Mouse (Mus musculus): ENCODE measurements around the gene Cd40lg. TPM values are rescaled to one million over a fixed set of nuclear protein-coding genes. Genes with fewer than 3 reads are reported as not detected.

Cd40lg gene
- not detected in 2 replicates for total RNA-seq (2021)
- long read RNA-seq, result 0 reads

DNA sequence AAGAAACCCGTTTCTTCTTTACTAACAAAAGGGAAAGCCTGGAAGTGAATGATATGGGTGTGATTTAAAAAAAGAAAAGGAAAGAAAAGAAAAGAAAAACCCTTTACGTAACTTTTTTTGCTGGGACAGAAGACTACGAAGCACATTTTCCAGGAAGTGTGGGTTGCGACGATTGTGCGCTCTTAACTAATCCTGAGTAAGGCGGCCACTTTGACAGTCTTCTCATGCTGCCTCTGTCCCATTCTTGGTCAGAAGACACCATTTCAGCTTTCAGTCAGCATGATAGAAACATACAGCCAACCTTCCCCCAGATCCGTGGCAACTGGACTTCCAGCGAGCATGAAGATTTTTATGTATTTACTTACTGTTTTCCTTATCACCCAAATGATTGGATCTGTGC is at the start of gene Cd40lg:
Gene Cd40lg, plus strand, starts transcription at position 268 of the 400 bp plus-strand sequence.
- DNase-seq, result no peak

DNA sequence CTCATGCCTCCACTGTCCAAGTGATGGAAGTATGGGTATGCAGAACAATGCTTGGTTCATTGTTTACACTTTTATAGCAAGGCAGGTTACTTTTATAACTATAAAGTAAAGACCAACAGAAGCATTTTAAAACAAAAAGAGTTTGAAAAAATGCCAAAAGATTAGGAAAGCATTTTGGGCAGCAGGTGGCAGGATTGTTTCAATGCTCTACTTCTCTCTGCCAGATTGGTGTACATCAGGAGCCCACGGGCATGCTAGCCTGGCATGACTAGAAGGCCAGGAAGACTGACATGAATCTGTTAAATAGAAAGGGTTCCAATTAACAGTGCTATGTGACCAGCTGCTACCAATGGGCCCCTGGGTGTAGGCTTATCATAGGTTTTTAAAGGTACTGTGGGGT is 45.4 kb upstream of the Cd40lg start:
- no peak for DNase-seq

DNA sequence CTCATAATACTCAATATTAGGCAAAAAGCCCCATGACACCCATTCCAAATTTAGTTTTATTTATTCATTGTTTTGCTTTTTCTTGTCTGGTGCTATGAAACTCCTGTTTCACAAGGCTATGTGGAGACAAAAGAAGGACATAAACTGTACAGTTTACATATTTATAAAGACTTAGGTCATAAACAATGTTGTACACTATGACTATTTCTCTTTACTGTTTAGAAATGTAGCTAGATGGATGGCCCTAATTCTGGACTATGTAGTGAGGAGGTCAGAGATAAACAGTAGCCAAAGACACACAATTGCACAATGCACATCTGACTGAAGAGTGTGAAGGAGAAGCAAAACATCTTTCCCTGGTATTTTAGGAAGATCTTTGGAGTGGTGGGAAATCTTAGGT is 40.7 kb upstream of the Cd40lg start:
- no peak for DNase-seq

DNA sequence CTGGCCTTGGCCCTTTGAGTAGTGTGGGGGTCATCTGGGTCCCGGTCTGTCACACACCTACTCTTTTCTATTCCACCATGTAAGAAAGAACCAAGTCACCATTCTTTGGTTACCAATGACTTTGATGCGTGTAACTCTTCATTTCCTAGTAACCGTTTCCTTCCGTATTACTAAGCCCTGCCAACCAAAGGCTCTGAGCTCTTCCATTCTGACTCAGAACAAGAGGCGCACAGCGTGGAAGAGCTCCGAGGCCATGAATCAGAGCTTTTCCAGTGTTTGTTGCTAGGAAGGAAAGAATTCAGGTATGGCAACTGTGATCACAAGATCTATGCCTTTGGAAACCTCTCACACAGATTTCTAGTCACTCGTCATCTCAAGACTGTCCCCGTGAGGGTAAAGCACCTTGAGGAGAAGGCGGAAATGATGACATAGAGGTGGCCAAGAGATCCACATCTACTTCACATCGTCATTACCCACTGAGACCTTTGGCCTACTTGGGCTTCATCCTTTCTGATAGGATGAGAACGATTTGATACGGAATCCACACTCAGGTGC is 34.6 kb upstream of the Cd40lg start:
- DNase-seq, result no peak

DNA sequence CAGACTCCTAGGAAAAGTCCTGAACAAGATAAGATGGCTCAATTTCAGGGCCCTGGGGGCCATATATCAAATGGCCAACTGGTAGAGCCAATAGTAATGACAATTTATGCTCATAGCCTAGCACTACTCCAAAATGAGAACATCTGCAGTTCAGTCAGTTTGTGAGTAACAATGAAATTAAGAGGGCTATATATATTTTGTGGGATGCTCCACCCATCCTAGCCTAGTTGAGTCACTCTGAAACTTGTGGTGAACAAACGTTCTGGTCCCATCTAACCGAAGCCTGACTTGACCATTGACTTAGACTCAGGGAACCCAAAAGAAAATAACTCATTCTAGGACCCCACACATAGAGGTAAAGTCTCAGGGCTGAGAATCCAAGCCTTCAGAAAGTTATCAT is 29.5 kb upstream of the Cd40lg start:
- no peak for DNase-seq

DNA sequence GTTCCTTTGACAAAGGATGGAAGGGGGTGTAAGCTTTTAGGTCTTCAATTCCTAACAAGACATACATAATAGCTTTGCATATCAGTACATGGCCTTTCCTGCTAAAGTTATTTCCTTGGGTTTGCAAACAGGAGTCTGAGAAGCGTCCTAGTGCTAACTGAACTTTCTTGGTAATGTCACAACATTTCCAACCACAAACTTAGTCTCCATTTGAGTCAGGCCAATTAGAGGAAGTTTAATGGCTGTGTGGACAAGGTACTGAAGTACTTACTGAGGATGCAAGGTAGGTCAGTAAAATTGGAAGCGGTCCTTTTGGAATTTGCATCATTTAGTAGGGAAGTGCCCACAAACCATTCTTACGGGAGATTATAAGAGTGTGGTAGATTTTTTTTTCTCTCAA is 28.6 kb upstream of the Cd40lg start:
- DNase-seq, result no peak

DNA sequence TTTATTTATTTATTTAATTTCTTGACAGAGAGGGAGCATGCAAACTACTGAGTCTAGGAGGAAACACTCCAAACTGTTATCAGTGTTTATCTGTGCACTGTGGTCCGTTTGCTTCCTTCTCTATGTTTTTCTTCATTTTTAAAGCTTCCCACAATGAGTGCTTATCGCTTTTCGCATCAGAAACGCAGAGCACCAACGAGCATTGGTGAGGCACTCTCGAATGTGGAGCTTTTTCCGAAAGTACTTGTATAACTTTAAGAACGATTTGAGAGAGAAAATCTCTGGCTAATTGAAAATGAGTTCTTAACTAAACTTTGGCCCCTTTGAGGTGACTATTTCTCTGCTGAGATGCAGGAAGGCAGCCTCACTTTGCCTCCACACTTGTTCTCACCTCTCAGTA is 24.6 kb upstream of the Cd40lg start:
- DNase-seq, result no peak

DNA sequence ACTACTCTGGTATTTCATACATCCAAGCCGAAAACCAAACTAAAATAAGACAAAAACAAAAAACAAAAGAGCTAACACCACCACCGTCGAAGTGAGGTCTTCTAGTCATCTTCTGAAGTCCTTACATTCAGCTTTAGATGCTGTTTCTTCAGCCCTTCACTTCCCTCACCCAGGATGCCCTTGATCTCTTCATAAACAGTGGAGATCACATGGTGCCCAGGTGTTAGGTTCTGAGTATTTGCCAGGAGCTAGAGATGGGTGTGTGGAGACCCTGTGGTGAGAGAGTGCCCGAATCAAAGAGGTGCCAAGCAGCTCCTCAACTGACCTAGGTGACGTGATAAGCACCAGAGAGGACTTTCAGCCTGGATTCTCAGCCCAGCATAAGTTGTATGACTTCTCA is 22.6 kb upstream of the Cd40lg start:
- DNase-seq, result no peak

DNA sequence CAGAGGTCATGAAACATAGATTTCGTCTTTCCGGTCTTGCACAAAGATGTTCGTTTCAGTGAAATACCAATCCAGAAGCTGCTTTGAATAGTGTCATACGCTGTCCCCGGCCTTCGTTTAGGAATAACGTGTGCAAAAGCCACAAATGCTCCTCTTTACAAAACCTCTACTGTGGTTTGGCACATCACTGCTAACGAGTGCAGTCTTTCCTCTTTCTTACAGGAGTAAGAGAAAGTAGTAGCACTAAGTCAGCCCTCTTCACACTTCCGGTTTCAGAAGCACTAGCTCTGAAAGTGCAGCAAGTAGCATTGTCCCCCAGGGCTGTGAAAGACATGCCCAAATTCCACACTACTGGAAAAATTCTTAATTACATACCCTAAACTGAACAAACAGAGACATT is 15.6 kb upstream of the Cd40lg start:
- no peak for DNase-seq

DNA sequence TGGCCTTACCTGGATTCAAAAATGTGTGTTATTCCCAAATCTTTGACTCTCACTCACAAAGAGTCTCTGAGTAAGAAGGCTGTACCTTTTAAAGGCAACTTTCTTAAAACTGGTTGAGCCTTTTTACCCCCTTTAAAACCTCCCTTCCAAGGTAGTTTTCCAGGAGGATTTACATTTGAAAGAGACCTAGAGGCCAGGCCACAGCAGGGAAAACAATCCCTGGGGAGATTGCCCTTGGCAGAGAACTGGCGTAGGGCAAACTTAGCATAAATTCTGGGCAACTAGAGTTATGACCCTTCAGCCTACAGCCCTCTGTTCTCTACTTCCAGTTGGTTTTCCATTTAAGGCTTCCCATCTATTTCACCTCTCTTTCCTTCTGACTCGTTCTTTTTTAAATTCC is 13.9 kb upstream of the Cd40lg start:
- DNase-seq, result no peak

DNA sequence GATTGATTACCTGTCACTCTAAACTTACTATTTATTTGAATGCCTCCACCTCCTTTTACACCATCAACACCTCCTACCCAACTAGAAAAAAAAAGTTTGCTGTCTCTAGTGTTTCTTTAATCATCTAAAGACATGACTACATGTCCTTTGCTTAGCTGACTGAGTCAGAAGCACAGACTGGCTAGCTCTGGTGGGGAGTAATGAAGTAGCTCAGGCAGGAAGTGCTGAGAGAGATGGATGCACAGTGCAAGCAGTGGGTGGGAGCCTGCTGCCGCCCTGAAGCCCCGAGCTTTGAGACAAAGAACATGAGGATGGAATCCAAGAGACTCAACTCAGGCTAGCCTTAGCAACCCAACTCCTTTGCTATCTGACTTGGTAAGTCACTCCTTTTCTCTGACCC is 11.5 kb upstream of the Cd40lg start:
- no peak for DNase-seq

DNA sequence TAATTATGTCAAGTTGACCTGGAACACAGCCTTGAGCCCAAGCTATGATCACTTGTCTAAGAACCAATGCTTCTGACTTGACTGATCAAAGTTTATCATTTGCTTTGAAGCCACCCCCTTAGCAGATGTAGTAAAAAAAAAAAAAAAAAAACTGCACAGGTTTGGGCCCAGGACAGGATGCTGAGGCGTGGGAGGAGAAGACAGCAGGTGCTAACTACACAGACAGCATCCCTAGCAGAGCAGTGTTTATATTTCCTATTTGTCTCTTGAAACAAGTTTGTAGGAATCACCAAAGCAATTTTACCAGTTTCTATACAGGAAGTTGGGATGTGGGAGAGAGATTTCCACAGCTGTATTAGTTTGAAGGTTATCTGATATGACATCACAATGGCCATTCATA is 1.4 kb upstream of the Cd40lg start:
- no peak for DNase-seq

DNA sequence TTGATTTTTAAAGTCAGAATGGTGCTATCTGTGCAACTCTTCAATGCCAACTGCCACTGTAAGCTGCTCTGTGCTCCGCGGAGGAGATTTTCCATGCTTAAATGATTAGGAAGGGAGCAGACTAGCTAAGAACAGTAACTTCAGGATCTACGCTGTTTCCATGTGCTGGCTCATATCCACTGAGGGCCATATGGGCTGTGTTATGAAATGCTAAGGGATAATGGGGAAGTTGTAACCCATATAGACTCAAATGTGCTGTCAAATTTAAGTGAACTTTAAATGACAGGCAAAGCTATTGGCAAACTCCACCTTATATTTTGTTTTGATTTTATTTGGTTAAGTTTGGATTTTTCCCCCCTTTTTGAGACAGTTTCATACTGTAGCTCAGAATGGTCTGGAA is 919 bp downstream of the Cd40lg start:
- no peak for DNase-seq

DNA sequence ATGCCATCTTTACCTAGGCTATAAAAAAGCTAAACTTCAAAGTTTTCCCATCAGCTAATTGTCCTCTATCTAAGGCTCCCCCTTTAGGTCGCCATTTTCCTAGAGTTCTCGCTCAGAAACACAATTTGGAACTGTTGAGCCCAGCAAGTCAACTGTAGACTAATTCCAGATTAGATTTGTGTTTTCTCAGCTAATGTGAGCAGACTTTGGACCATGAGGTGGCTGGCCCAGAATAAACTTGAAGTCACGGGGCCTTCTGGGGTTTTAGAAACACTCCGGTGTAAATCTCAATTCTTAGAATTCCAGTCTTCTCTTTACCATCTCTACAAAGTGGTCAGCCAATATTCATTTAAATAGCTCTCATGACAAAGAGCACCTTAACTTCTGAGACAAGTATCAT is 3.6 kb downstream of the Cd40lg start:
- no peak for DNase-seq

DNA sequence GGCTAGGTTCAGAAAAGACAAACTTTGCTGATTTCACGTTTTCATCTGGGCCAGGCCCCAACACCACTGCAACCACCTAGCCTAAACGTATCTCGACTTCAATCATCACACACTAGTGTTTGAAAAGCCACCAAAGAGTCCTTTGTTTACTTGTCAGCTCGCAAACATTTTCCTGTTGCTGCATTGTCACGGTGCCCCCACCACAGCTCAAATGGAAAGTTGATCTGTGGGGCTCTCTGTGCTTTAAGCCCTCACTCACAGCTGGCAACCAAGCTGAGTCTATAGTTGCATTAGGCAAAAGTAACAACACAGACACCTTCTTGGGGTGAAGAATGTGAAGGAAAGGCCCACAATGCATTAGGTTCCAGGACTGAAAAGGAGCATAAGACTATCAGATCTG is 4.3 kb downstream of the Cd40lg start:
- DNase-seq, result no peak

DNA sequence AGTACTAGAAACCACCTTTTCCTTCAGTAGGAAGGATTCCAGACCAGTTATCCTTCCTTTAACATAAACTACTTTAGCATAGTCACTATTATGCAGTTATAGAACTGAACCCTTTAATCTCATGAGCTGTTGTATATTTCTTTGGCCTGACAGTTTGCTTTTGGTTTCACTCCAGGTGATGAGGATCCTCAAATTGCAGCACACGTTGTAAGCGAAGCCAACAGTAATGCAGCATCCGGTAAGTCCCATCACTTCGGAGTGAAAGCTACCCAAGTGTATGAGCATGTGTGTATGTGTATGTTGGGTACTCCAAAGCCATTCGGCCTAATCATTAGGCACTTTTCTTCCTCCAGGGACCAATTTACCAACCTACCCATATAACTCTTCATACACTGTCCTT is 7.6 kb downstream of the Cd40lg start:
- no peak for DNase-seq

DNA sequence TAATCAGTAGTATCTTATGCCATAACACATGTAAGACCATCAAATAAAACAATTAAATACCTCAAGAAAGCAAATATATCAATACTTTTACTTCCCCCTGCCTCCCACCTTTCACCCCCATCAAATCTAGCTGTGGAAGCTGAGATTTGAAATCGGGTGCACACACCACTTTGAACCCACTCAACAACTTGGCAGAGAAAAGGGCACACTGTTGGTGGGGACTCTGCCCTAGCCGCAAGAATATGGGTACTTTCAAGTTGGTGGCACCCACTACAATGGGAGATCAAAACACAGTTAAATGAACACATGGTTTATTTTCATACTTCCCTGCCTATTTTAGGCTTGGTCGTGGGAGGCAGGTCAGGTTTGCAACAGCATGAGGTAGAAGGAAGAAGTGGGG is 9.9 kb downstream of the Cd40lg start:
- no peak for DNase-seq

DNA sequence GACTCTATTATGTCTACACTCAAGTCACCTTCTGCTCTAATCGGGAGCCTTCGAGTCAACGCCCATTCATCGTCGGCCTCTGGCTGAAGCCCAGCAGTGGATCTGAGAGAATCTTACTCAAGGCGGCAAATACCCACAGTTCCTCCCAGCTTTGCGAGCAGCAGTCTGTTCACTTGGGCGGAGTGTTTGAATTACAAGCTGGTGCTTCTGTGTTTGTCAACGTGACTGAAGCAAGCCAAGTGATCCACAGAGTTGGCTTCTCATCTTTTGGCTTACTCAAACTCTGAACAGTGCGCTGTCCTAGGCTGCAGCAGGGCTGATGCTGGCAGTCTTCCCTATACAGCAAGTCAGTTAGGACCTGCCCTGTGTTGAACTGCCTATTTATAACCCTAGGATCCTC is 11.4 kb downstream of the Cd40lg start:
- no peak for DNase-seq

DNA sequence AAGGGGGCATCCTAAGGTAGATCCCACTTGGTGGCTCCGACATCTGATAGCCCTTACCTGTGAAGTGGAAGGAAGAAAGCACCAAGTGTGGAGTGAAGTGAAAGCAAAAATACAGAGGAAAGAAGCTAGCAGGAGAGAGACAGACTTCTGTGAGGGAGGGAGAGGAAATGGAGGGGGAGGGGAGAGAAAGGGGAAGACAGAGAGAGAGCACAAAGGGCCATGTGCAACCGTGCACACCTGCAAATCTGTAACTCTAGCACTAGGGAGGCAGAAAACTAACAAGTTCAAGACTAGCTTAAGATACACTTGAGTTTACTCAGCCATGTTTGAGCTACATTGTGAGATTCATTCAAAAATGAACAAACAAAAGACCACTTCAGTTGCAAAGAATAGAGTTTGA is 16.2 kb downstream of the Cd40lg start:
- no peak for DNase-seq

DNA sequence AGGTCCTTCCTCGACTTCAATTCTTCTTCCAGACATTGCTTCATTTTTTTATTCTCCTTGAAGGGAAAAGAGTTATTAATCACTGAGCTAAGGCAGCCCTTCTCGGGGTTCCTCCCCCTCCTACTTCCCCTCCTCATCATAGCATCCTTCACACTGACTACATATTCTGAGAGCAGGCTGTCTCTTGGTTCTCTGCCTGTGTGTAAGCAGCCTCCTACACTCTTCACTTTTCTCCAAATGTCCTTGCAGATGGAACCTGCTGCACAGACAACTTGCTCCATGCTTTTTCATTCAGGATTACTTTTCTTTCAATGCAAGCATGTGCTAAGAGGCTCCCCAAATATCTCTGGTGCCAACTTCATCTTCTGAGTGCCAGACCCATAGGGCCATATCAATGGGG is 21.7 kb downstream of the Cd40lg start:
- no peak for DNase-seq

DNA sequence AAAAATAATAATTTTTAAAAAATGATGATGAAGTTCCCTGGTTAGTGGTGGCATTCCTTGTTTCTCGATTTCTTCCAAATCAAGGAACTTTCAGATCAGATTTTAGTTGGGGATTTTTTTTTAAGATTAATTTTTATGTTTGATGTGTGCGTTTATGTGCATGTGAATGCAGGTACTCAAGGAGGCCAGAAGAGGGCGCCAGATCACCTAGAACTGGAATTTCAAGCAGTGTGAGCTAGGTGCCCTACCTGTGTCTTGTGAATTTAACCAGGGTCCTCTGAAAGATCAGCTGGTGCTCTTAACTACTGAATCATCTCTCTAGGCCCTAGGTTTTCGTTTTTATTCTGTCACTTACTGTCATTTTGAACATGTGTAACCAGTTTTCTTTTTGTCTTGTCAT is 24.0 kb downstream of the Cd40lg start:
- DNase-seq, result no peak

DNA sequence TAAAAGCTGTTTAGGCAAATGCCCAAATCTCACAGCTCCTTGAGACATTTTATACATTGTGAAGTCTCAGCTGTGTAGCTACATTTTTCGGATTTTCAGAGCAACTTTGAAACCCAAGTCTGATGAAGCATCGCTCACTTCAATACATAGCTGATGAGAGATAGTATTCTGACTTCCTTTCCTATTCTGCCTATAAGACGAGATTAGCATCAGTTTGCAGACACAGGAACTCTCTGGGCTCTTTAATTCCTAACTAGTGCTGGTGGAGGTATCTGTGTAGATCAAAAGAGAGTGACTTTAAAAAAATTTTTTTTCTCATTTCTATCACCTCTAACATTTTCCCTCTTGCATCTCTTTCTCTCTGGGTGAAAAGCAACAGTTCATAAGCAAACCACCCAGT is 26.6 kb downstream of the Cd40lg start:
- no peak for DNase-seq

DNA sequence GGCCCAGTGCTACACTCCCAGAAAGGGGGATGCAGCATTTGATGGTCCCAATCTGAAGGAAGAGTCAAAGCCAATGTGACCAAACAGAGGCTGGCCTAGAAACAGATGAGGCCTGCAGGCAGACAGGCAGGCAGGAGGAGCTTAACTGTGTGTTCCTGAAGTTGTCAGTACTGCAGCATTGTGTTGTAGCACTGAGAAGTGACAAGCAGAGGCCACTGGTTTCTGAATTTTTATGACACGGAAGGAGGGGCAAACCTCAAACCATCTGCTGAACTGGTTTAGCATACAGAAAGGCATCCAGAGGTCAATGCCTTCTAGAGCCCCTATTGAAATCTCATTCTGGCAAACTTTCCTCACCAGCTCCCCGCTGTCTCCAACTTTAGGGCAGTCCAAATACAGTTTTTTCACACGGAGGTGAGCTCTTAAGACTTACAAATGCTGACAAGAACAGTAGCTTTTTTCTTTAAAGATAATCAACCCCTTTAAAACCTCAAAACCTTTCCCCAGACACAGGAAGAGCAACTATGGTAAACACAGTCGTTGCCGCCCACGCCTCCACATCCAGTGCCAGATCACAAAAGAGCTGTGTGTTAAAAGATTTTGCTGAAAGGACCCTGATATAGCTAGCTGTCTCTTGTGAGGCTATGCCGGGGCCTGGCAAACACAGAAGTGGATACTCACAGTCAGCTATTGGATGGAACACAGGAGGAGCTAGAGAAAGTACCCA is 41.5 kb downstream of the Cd40lg start:
- DNase-seq, result no peak

DNA sequence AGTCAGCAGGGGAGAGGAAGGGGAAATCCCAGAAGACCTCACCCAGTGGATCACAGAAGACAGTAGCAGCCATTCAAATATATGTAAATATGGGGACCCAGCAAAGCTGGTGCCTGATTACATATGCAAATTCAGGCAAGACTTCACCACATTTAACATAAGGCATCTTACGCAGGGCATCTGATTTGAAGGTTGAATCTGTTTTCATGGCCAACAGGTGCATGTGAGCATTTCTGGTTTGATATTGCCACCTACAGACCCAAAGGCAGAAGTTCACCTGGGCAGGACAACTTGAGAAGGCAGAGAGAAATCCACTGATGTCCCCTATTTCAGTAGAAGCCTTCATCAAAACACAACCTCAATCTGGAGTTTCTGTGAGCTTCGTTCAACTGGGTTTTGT is 48.8 kb downstream of the Cd40lg start:
- DNase-seq, result no peak

DNA sequence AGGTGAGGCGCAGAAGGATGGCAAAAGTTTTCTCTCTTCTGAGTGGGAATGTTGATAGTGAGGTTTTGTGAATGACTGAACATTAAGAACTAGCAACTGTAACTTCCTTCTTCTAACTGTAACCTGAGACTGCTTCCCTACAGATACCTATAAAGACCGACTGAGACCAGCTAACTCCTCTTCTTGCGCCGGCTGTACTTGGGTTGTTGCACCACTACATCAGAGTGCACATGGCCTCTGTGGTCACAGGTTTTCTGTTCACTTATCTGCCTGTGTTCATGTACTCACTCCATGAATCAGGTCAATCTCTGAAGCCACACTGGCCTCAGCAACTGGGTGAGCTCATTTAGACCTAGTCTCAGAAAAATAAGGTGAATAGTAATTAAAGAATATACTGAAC is 51.6 kb downstream of the Cd40lg start:
- no peak for DNase-seq
